20 mouse cellular contexts compared by ENCODE assay signal in genomic region chr9:107260429-107260828, GRCm38 (mm10). TPM values are rescaled to one million over a fixed set of nuclear protein-coding genes. Genes with fewer than 3 reads are reported as not detected.
DNase-seq lines count a peak whose midpoint lies in the region; ATAC-seq and TF ChIP-seq lines count a peak whose summit lies in the region.
"Had no signal": no experiment of that assay in that cellular context is flagged by ENCODE, and none has a peak within 500 bp of the region (broad histone marks: within the 10 kb centered on the region; RNA-seq: fewer than 3 reads in every experiment).

No protein-coding gene starts in this region.

- TF ChIP-seq CTCF in left cerebral cortex, adult 2 months (IDR thresholded peaks at IDR 0.05): no peak

- ATAC-seq in forebrain, embryonic 15.5 days (replicated peaks): no peak
- ATAC-seq in forebrain, embryonic 11.5 days (replicated peaks; ENCODE audit: low FRiP score): no peak

- peak overlapping the region; percentile 83 for H3K27ac ChIP-seq in forebrain, embryonic 15.5 days (replicated peaks)
- no peak overlapping the region for H3K27ac ChIP-seq in forebrain, embryonic 11.5 days (ENCODE audit: low read depth, low read length)
- H3K27ac ChIP-seq in left cerebral cortex, adult 2 months: peak overlapping the region; percentile 72
- H3K27ac ChIP-seq in macrophage: peak overlapping the region; percentile 60
- H3K27ac ChIP-seq: embryonic facial prominence, embryonic 10.5 days; limb, embryonic 15.5 days; midbrain, embryonic 12.5 days had no signal

- intact Hi-C loops in left cerebral cortex, adult 2 months (cut with DNase I): loop anchor here (5.0 kb wide), 1 partner anchor 258 kb away; no protein-coding TSS in a partner anchor
- intact Hi-C loops in left cerebral cortex, postnatal 10 days (cut with DNase I): no loop called here

- no peaks in the 10 kb centered on the region for H3K36me3 ChIP-seq in forebrain, embryonic 15.5 days
- H3K36me3 ChIP-seq in forebrain, embryonic 11.5 days (ENCODE audit: control insufficient read depth, insufficient read depth, low read length): no peaks in the 10 kb centered on the region
- peaks cover 34% of the 10 kb centered on the region for H3K36me3 ChIP-seq in macrophage (ENCODE audit: inconsistent target)
- H3K36me3 ChIP-seq: embryonic facial prominence, embryonic 10.5 days; limb, embryonic 15.5 days; midbrain, embryonic 12.5 days had no signal

- no peak overlapping the region for H3K4me3 ChIP-seq in forebrain, embryonic 15.5 days
- no peak overlapping the region for H3K4me3 ChIP-seq in forebrain, embryonic 11.5 days (ENCODE audit: low read depth, low read length)
- no peak overlapping the region for H3K4me3 ChIP-seq in left cerebral cortex, adult 2 months
- no peak overlapping the region for H3K4me3 ChIP-seq in macrophage (ENCODE audit: inconsistent target)
- H3K4me3 ChIP-seq: embryonic facial prominence, embryonic 10.5 days; limb, embryonic 15.5 days; midbrain, embryonic 12.5 days had no signal

- peaks cover 29% of the 10 kb centered on the region for H3K4me1 ChIP-seq in forebrain, embryonic 15.5 days
- 0 out of 2 replicates have a peak, but pooled peaks cover 2% of the 10 kb centered on the region for H3K4me1 ChIP-seq in forebrain, embryonic 11.5 days (replicated peaks; ENCODE audit: control insufficient read depth, insufficient read depth, low read length)
- H3K4me1 ChIP-seq: midbrain, embryonic 12.5 days had no signal

- WGBS in forebrain, embryonic 15.5 days: 52% methylated on average over 2 of the region's 2 CpGs
- WGBS in forebrain, embryonic 11.5 days: 87% methylated on average over 2 of the region's 2 CpGs
- 77% methylated on average over 2 of the region's 2 CpGs for WGBS in macrophage (ENCODE audit: missing documents)

- no peak overlapping the region for H3K9ac ChIP-seq in forebrain, embryonic 15.5 days (replicated peaks)
- no peak overlapping the region for H3K9ac ChIP-seq in forebrain, embryonic 11.5 days (ENCODE audit: low read length)
- H3K9ac ChIP-seq: limb, embryonic 15.5 days; midbrain, embryonic 12.5 days had no signal

- H3K4me2 ChIP-seq in forebrain, embryonic 15.5 days (replicated peaks): no peak overlapping the region
- no peak overlapping the region for H3K4me2 ChIP-seq in forebrain, embryonic 11.5 days (ENCODE audit: low read depth, low read length, severe bottlenecking)
- H3K4me2 ChIP-seq: limb, embryonic 15.5 days; midbrain, embryonic 12.5 days had no signal

- peaks cover 30% of the 10 kb centered on the region; the same call in 1 of the 2 replicates for H3K79me2 ChIP-seq in macrophage (ENCODE audit: inconsistent target)

- no peaks in the 10 kb centered on the region for H3K27me3 ChIP-seq in forebrain, embryonic 15.5 days
- no peaks in the 10 kb centered on the region for H3K27me3 ChIP-seq in forebrain, embryonic 11.5 days (ENCODE audit: control insufficient read depth, insufficient read depth, low read length)
- H3K27me3 ChIP-seq: limb, embryonic 15.5 days; midbrain, embryonic 12.5 days had no signal

- no peak for DNase-seq in forebrain, embryonic 11.5 days (ENCODE audit: low spot score)
- no peak for DNase-seq in left cerebral cortex, adult 2 months (ENCODE audit: extremely low spot score in 1 of 2, low spot score in 2 of 2)
- no peak for DNase-seq in left cerebral cortex, postnatal 10 days (ENCODE audit: extremely low spot score in 1 of 2, low spot score in 2 of 2)
- DNase-seq in cerebellum, adult 8-10 months: peak; percentile 71
- DNase-seq in lung, postnatal 14 days: no peak
- no peak for DNase-seq in Muller cell, postnatal 12 days (ENCODE audit: inconsistent ontology term)
- DNase-seq: adrenal gland, postnatal 14 days; gastrocnemius, postnatal 36 days; heart, postnatal 36 days; kidney, adult 18-20 months; kidney, postnatal 10 days; layer of hippocampus, adult 9-11 months; lung, adult 2 months; thymus, adult 2 months had no signal

- no peaks in the 10 kb centered on the region for H3K9me3 ChIP-seq in forebrain, embryonic 15.5 days
- no peaks in the 10 kb centered on the region for H3K9me3 ChIP-seq in forebrain, embryonic 11.5 days (ENCODE audit: control insufficient read depth, low read length)
- H3K9me3 ChIP-seq: embryonic facial prominence, embryonic 10.5 days; limb, embryonic 15.5 days; midbrain, embryonic 12.5 days had no signal

RNA-seq across cellular contexts. Expression of gene Dock3, which starts 28.7 kb away (rescaled TPM):
- polyA plus RNA-seq in forebrain, embryonic 15.5 days (2015; fragmentation: Nextera tagmentation; extraction: Ambion mirVana): 19.7 and 23.4 TPM in 2 replicates
- polyA plus RNA-seq in forebrain, embryonic 11.5 days (2014; fragmentation: Nextera tagmentation; extraction: Ambion mirVana): 10.7 and 12.1 TPM in 2 replicates
- 100 to 1,000 TPM; 216 to 221 TPM for total RNA-seq in left cerebral cortex, adult 2 months (2021)
- total RNA-seq in left cerebral cortex, postnatal 10 days (2021): 100 to 1,000 TPM; 168 to 173 TPM
- total RNA-seq in macrophage (2018; cell fraction: chromatin; rRNA removed): 100 to 1,000 TPM in 8 of 26 experiments, 10 to 100 TPM in 18; 28.5 to 164 (median 75.8) TPM
- 10 to 100 TPM in 12 of 26 experiments, 1 to 10 TPM in 14; 3.4 to 23.5 (median 9.3) TPM for total RNA-seq in macrophage (2018; cell fraction: cytosol; rRNA removed)
- total RNA-seq in macrophage (2018; cell fraction: nucleus; rRNA removed): 10 to 100 TPM in 25 of 26 experiments, 1 to 10 TPM in 1; 4.9 to 86.6 (median 40.1) TPM
- 2.1 to 32.2 TPM (median 15.3 TPM) in 3 replicates for polyA plus RNA-seq in macrophage (2018)
- total RNA-seq: gastrocnemius, postnatal 36 days; neutrophil, adult 5-6 weeks had no signal

RNA-seq across cellular contexts. Expression of gene Mapkapk3, which starts 29.2 kb away (rescaled TPM):
- 1.4 and 1.8 TPM in 2 replicates for polyA plus RNA-seq in forebrain, embryonic 15.5 days (2015; fragmentation: Nextera tagmentation; extraction: Ambion mirVana)
- polyA plus RNA-seq in forebrain, embryonic 11.5 days (2014; fragmentation: Nextera tagmentation; extraction: Ambion mirVana): 3.2 and 4.9 TPM in 2 replicates
- total RNA-seq in left cerebral cortex, adult 2 months (2021): 1 to 10 TPM; 3.4 to 3.5 TPM
- total RNA-seq in left cerebral cortex, postnatal 10 days (2021): 1 to 10 TPM; 1.9 to 2.7 TPM
- total RNA-seq in macrophage (2018; cell fraction: chromatin; rRNA removed): 100 to 1,000 TPM in 25 of 26 experiments, 10 to 100 TPM in 1; 97.6 to 393 (median 163) TPM
- 10 to 100 TPM; 38.9 to 83.3 (median 53.5) TPM for total RNA-seq in macrophage (2018; cell fraction: cytosol; rRNA removed)
- total RNA-seq in macrophage (2018; cell fraction: nucleus; rRNA removed): 100 to 1,000 TPM in 14 of 26 experiments, 10 to 100 TPM in 12; 53.9 to 268 (median 112) TPM
- 25.7 to 58.4 TPM (median 48.9 TPM) in 3 replicates for polyA plus RNA-seq in macrophage (2018)

RNA-seq across cellular contexts. Expression of gene Cish, which starts 35.4 kb away (rescaled TPM):
- 9.5 and 11.5 TPM in 2 replicates for polyA plus RNA-seq in forebrain, embryonic 15.5 days (2015; fragmentation: Nextera tagmentation; extraction: Ambion mirVana)
- 6.5 and 7.4 TPM in 2 replicates for polyA plus RNA-seq in forebrain, embryonic 11.5 days (2014; fragmentation: Nextera tagmentation; extraction: Ambion mirVana)
- 10 to 100 TPM in 1 of 2 experiments, 1 to 10 TPM in 1; 9.6 to 10.7 TPM for total RNA-seq in left cerebral cortex, adult 2 months (2021)
- 10 to 100 TPM in 1 of 2 experiments, 1 to 10 TPM in 1; 9.4 to 11.8 TPM for total RNA-seq in left cerebral cortex, postnatal 10 days (2021)
- total RNA-seq in macrophage (2018; cell fraction: chromatin; rRNA removed): 100 to 1,000 TPM in 1 of 26 experiments, 10 to 100 TPM in 9, 1 to 10 TPM in 16; 1.3 to 159 (median 5.1) TPM
- 10 to 100 TPM in 4 of 26 experiments, 1 to 10 TPM in 18, under 1 TPM in 4; 0.51 to 54.5 (median 2.6) TPM for total RNA-seq in macrophage (2018; cell fraction: cytosol; rRNA removed)
- 100 to 1,000 TPM in 2 of 26 experiments, 10 to 100 TPM in 10, 1 to 10 TPM in 12, under 1 TPM in 2; 0.89 to 189 (median 6.5) TPM for total RNA-seq in macrophage (2018; cell fraction: nucleus; rRNA removed)
- 0.10 to 1.4 TPM (median 0.29 TPM) in 3 replicates for polyA plus RNA-seq in macrophage (2018)
